Mouse (Mus musculus) liver, embryonic 12.5 days (tissue): ENCODE measurements around the gene Reck. TPM values are rescaled to one million over a fixed set of nuclear protein-coding genes. Genes with fewer than 3 reads are reported as not detected.

Experiments used
- ATAC-seq: fragments of 200-750 bp; cut with Nextera tagmentation; 2 replicates; pipeline ENCODE4 v1.8.0; 2017; ENCODE audit warnings: moderate number of reproducible peaks, mild to moderate bottlenecking, moderate library complexity
- H3K27ac ChIP-seq: fragments of 300-500 bp; sonication (generic); 2 replicates; pipeline ENCODE4 v1.5.1; 2016; ENCODE audit warnings: mild to moderate bottlenecking
- H3K27me3 ChIP-seq: fragments of 300-500 bp; sonication (generic); replicated peaks from 2 replicates; pipeline ENCODE4 v1.6.1; 2016; ENCODE audit warnings: mild to moderate bottlenecking, moderate library complexity
- H3K36me3 ChIP-seq: fragments of 300-500 bp; sonication (generic); 2 replicates; pipeline ENCODE4 v1.6.1; 2016; ENCODE audit warnings: mild to moderate bottlenecking, moderate library complexity
- H3K4me1 ChIP-seq: fragments of 300-500 bp; sonication (generic); 2 replicates; pipeline ENCODE4 v1.6.1; 2016
- H3K4me2 ChIP-seq: fragments of 300-500 bp; sonication (generic); 2 replicates; pipeline ENCODE4 v1.6.1; 2016; ENCODE audit warnings: mild to moderate bottlenecking, moderate library complexity
- H3K4me3 ChIP-seq: fragments of 300-500 bp; sonication (generic); 2 replicates; pipeline ENCODE4 v1.5.1; 2016; ENCODE audit warnings: mild to moderate bottlenecking, moderate library complexity
- H3K9ac ChIP-seq: fragments of 300-500 bp; sonication (generic); 2 replicates; pipeline ENCODE4 v1.6.1; 2016; ENCODE audit warnings: mild to moderate bottlenecking, moderate library complexity
- H3K9me3 ChIP-seq: fragments of 300-500 bp; sonication (generic); replicated peaks from 2 replicates; pipeline ENCODE4 v1.6.1; 2016; ENCODE audit warnings: mild to moderate bottlenecking, moderate library complexity
- WGBS: fragments of 180-500 bp; shearing (Covaris S2); methylation state at CpG from one replicate; pipeline ENCODE4 v1.1.7; 2016; ENCODE audit not compliant: insufficient replicate concordance; 5-methylcytosine and 5-hydroxymethylcytosine counted together
- polyA plus RNA-seq: library from polyadenylated mRNA; unstranded; fragments of >200 nt; fragmentation: Nextera tagmentation; extraction: Ambion mirVana; gene quantifications from 2 replicates; pipeline ENCODE4 v1.2.1, GENCODE M21; 2016

Reck gene
- polyA plus RNA-seq, 1 experiment from 2014 or later = 5.3 TPM

GRCm38 (mm10) chr4:43983756-43984155 lies 108.4 kb downstream of the Reck start:
- Histone ChIP-seq H3K27ac (no peak overlapping the region), H3K27me3 (peaks cover 13% of the 10 kb centered on the region; the same call in 1 of the 2 replicates), H3K4me1 (peaks cover 20% of the 10 kb centered on the region), H3K4me3 (no peak overlapping the region), H3K9ac (no peak overlapping the region), H3K36me3 (peaks cover 5% of the 10 kb centered on the region; the same call in 1 of the 2 replicates), H3K9me3 (no peaks in the 10 kb centered on the region), H3K4me2 (no peak overlapping the region)
- WGBS = 88% methylated on average over 22 of the region's 22 CpGs
- no peak for ATAC-seq

GRCm38 (mm10) chr4:43984326-43984725 lies 109.0 kb downstream of the Reck start:
- H3K4me1 ChIP-seq = peaks cover 16% of the 10 kb centered on the region
- H3K27me3 ChIP-seq = peaks cover 13% of the 10 kb centered on the region; the same call in 1 of the 2 replicates
- H3K9ac ChIP-seq = no peak overlapping the region
- no peak overlapping the region for H3K4me2 ChIP-seq
- no peak for ATAC-seq
- H3K9me3 ChIP-seq = no peaks in the 10 kb centered on the region
- no peak overlapping the region for H3K4me3 ChIP-seq
- H3K27ac ChIP-seq = no peak overlapping the region
- H3K36me3 ChIP-seq = peaks cover 5% of the 10 kb centered on the region; the same call in 1 of the 2 replicates
- WGBS = 83% methylated on average over 19 of the region's 19 CpGs

GRCm38 (mm10) chr4:43988976-43989375 lies 113.6 kb downstream of the Reck start:
- H3K4me3 ChIP-seq = no peak overlapping the region
- no peaks in the 10 kb centered on the region for H3K4me1 ChIP-seq
- no peak overlapping the region for H3K27ac ChIP-seq
- no peaks in the 10 kb centered on the region for H3K9me3 ChIP-seq
- H3K27me3 ChIP-seq = peaks cover 8% of the 10 kb centered on the region; the same call in 1 of the 2 replicates
- H3K9ac ChIP-seq = no peak overlapping the region
- H3K4me2 ChIP-seq = no peak overlapping the region
- no peak for ATAC-seq
- H3K36me3 ChIP-seq = no peaks in the 10 kb centered on the region
- WGBS = 72% methylated on average over 3 of the region's 3 CpGs

DNA sequence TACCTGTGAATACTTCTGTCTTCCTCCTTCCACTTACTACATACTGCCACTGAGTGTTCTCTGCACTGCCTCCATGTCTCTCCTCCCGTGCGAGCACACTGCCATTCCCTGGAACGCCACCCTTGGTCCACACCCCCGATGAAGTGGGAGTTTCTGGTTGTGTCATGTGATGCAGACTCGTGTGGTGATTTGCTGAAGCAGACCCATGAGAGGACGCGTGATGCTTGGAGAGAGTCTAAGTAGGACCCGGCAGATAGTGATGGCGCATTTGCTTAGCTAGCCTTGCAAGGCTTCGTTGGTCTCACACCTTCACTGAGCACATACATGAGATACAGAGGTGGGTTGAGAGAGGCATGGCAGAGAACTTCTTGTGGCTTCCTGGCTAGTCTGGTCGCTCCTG lies 117.7 kb downstream of the Reck start:
- no peaks in the 10 kb centered on the region for H3K27me3 ChIP-seq
- no peaks in the 10 kb centered on the region for H3K9me3 ChIP-seq
- no peak for ATAC-seq
- H3K4me2 ChIP-seq = no peak overlapping the region
- H3K9ac ChIP-seq = no peak overlapping the region
- H3K36me3 ChIP-seq = no peaks in the 10 kb centered on the region
- no peak overlapping the region for H3K27ac ChIP-seq
- WGBS = 86% methylated on average over 11 of the region's 11 CpGs
- H3K4me3 ChIP-seq = no peak overlapping the region
- H3K4me1 ChIP-seq = no peaks in the 10 kb centered on the region

- Histone ChIP-seq H3K4me1 (no peaks in the 10 kb centered on the region), H3K27me3 (no peaks in the 10 kb centered on the region), H3K36me3 (no peaks in the 10 kb centered on the region), H3K4me2 (no peak overlapping the region), H3K9ac (no peak overlapping the region), H3K27ac (no peak overlapping the region), H3K4me3 (no peak overlapping the region), H3K9me3 (no peaks in the 10 kb centered on the region)
- ATAC-seq = no peak
- 71% methylated on average over 2 of the region's 2 CpGs for WGBS
Observed at GRCm38 (mm10) chr4:43994342-43994741, 119.0 kb downstream of the Reck start.

Other genes starting within 250 kb of the Reck start
- gene Npr2, start 243.6 kb upstream of the Reck start, polyA plus RNA-seq = 1.5 and 2.1 TPM in 2 replicates
- 0.20 and 0.36 TPM in 2 replicates for gene Spag8, start 221.9 kb upstream of the Reck start, polyA plus RNA-seq
- 59.8 and 66.1 TPM in 2 replicates for gene Hint2, start 219.1 kb upstream of the Reck start, polyA plus RNA-seq
- 0.44 and 0.53 TPM in 2 replicates for gene Tmem8b, start 206.6 kb upstream of the Reck start, polyA plus RNA-seq
- 1.5 and 1.8 TPM in 2 replicates for gene Fam221b, start 206.4 kb upstream of the Reck start, polyA plus RNA-seq
- gene Olfr70, start 174.7 kb upstream of the Reck start, polyA plus RNA-seq = not detected in 2 replicates
- not detected in 2 replicates for gene Olfr71, start 165.3 kb upstream of the Reck start, polyA plus RNA-seq
- gene Hrct1, start 148.3 kb upstream of the Reck start, polyA plus RNA-seq = 0.14 and 0.19 TPM in 2 replicates
- 0.02 TPM in 2 replicates for gene Spaar, start 145.5 kb upstream of the Reck start, polyA plus RNA-seq
- gene Olfr159, start 104.5 kb upstream of the Reck start, polyA plus RNA-seq = not detected in 2 replicates
- gene Olfr156, start 51.6 kb upstream of the Reck start, polyA plus RNA-seq = not detected in 2 replicates
- not detected in 2 replicates for gene Olfr157, start 35.3 kb upstream of the Reck start, polyA plus RNA-seq
- not detected in 2 replicates for gene Olfr155, start 24.0 kb upstream of the Reck start, polyA plus RNA-seq
- gene Glipr2, start 81.9 kb downstream of the Reck start, polyA plus RNA-seq = 45.8 and 46.6 TPM in 2 replicates
- not detected in 2 replicates for gene Ccin, start 108.0 kb downstream of the Reck start, polyA plus RNA-seq
- 169 and 172 TPM in 2 replicates for gene Clta, start 128.9 kb downstream of the Reck start, polyA plus RNA-seq
- 31.6 and 34.6 TPM in 2 replicates for gene Gne, start 208.6 kb downstream of the Reck start, polyA plus RNA-seq